Mouse (Mus musculus): ENCODE measurements at regions not wholly inside any gene's neighbourhood (a gene's known extent, or its start where the extent isn't known, plus 50 kb on each side); places are given as distances from the start of the nearest gene placed in this dataset.

DNA sequence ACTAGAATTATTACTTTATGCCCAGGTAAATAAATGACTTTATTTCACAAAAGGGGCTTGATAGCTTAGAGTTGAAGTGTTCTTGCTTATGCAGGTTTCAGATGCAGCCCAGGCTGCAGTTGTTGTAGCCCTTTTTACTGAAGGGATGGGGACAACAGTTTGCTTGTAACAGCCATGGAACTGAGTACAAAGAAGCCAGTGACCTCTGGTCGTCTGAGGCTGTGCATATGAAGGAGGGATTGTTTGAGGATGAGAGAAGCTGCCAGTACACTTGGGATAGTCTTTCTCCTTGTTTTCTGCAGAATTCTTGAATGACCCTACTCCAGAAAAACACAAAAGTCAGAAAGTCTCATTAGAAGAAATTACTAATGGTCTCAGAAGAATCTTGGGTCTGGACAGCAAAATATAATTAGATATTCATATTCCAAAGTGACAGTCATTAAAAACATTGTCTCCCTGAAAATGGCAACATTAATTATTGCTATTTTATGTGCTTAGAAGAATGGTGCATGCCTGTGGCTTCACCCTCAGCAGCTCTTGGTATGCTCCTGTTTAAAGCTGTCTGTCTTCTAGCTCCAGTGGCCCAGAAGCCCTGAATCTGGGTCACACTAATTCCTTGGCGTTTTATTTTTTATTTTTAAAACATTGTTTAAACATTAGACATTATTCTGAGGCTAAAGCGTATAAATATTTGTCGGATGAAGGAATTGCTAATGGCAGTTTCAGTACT is 61.9 kb upstream of the Arhgap32 start:
- no peak for DNase-seq (ENCODE audit: low spot score)

GRCm38 (mm10) chr9:32057427-32058115 is 58.4 kb upstream of the Arhgap32 start:
- no peak for DNase-seq (ENCODE audit: low spot score)

- no peak for DNase-seq (ENCODE audit: low spot score)
Observed at GRCm38 (mm10) chr9:32062740-32063139, 53.2 kb upstream of the Arhgap32 start.

GRCm38 (mm10) chr9:32063541-32063940 is 52.4 kb upstream of the Arhgap32 start:
- no peak for DNase-seq (ENCODE audit: low spot score)

DNA sequence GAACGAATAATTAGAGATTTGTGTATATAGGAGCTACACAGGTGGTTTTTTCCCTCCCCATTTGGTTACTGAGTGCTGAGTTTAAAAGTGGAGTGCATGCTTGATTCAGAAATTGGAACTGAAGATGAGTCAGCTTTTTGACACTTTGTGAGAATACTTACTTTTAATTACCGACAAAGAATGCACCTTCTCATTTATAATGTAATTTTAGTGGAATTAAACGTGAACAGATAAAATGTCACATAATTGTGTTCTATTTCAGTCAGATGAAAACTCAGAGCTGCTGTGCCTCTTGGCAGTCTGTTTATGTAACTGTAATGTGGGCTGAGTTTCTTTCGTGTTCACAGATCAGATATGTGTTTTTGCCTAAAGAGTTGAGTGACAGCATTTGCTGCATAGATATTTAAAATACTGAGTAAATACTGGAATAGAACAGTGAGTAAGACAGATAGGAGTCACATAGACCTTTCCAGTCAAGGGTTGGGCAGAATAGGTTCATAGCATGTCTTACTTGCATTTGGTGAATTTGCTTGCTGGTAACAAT is 51.9 kb upstream of the Arhgap32 start:
- DNase-seq (ENCODE audit: low spot score): no peak
